Mouse (Mus musculus): ENCODE results near the gene Trim59. TPM values are rescaled to one million over a fixed set of nuclear protein-coding genes. Genes with fewer than 3 reads are reported as not detected.
"Not testable (repeated sequence)": the region's sequence is repeated elsewhere in the genome, so short reads cannot be mapped to it uniquely, and the experiment has no call there.

Gene Trim59
- total RNA-seq, 2 experiments from 2014 or later, result 10.7 to 12.9 TPM

DNA sequence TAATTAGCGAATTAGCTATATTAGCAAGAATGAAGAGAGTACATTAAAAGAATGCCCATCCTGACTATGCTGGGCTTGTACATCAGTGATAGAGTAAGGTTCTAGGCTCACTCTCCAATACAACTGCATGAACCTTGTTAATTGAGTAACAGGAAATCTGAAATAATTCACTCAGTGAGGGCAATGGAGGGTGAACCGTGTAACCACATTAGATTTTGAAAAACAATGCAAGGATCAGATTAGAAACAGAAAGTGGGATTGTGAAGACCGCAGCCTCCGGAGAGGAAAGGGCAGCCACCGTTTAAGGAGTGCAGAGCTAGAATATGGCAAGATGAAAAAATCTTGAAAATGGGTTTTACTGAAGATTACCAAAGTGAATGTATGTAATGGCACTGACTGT is 3.3 kb downstream of the Trim59 start:
- Histone ChIP-seq H3K27ac (no peak overlapping the region), H3K4me3 (peak overlapping the region; percentile 10; the same call in 1 of the 2 replicates)
- no peak for TF ChIP-seq CTCF (conservative IDR thresholded peaks at IDR 0.05)
- DNase-seq (ENCODE audit: low spot score in 2 of 2), result no peak

DNA sequence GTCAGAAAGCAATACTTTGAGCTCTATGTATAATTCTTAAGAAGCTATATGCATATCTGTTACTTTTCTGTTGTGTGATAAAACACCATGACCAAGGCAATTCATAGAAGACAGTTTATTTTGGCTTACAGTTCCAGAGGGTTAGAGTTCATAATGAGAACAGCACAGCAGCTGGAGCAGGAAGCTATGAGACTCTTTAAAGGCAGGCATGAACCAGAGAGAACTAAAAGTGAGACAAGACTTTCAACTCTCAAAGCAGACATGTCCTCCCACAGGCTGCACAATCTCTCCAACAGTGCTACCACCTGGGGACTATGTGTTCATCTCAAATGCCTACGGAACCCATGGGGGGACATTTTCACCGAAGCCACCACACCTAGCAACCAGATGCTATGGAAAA is 4.5 kb downstream of the Trim59 start:
- TF ChIP-seq CTCF (conservative IDR thresholded peaks at IDR 0.05), result no peak
- peak overlapping the region; percentile 10; the same call in 1 of the 2 replicates for H3K4me3 ChIP-seq

DNA sequence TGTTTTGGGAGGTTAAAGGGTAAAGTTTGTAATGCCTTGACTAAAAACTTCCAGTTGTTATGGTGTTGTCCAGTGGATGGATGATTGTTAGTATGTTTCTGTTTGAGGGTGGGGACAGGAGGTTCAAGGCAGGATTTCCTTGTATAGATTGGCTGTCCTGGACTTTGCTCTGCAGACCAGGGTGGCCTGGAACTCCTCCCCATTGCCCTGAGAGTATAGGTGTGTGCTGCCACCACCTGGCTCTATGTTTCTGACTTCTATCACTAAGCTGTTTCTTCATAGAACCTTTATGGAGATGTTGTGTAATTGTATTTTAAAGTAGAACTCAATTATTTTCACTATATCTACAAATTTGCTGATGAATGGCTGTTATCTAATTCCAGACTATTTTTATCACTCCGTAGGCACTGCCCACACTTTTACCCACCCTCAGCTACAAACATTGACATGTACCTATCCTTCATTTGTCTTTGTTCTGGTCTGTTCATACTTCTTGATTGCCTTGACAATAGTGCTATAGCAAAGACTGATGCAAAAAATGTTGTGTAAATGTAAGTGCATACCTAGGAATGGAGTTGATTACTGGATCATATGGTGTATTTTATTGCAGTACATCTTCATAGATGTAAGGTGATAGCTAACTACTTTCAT is 18.3 kb downstream of the Trim59 start:
- Histone ChIP-seq H3K27ac (no peak overlapping the region), H3K4me3 (no peak overlapping the region)
- TF ChIP-seq CTCF (conservative IDR thresholded peaks at IDR 0.05), result no peak
- no peak for DNase-seq (ENCODE audit: low spot score in 2 of 2)

More for the DNA sequence above, 4.5 kb downstream of the Trim59 start:
- DNase-seq (ENCODE audit: low spot score in 2 of 2), result no peak
- no peak overlapping the region for H3K27ac ChIP-seq

DNA sequence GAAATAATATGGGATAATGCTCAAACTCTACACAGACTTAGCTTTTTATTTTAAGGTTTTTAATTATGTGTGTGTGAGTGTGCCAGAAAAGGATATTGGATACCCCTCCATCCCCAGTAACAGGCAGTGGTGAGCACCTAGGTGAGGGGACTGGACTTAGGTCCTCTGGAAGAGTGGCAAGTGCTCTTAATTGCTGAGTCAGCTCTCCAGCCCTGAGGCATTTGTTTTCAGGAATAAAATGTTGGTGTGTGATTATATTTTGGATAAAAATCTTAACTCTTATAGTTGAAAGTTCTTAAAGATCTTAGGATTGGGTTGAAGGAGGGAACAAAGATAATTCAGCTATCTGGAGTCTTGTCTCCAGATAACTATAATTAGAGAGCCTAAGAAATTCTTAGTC is 23.8 kb downstream of the Trim59 start:
- no peak for DNase-seq (ENCODE audit: low spot score in 2 of 2)
- no peak overlapping the region for H3K4me3 ChIP-seq

DNA sequence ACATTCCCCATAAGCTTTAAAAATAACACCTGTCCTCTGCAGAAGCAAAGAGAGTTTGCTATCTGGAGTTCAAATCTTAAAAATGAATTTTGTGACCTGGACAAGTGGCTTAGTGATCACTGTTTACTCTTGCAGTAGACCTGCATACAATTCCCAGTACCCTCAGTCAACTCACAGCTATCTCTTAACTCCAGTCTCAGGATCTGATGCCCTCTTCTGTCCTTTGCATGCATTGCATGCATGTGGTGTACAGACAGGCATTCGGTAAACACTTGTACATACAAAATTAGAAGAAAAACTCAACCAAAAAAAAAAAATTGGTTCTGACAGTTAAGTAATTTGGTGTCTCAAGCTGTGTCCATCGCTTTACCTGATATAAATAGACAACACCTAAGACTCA is 24.3 kb downstream of the Trim59 start:
- no peak overlapping the region for H3K27ac ChIP-seq
- no peak overlapping the region for H3K4me3 ChIP-seq
- DNase-seq (ENCODE audit: low spot score in 2 of 2), result no peak
- peak; percentile 57 for TF ChIP-seq CTCF (conservative IDR thresholded peaks at IDR 0.05)

More for the DNA sequence above, 23.8 kb downstream of the Trim59 start:
- TF ChIP-seq CTCF (conservative IDR thresholded peaks at IDR 0.05), result no peak
- no peak overlapping the region for H3K27ac ChIP-seq

DNA sequence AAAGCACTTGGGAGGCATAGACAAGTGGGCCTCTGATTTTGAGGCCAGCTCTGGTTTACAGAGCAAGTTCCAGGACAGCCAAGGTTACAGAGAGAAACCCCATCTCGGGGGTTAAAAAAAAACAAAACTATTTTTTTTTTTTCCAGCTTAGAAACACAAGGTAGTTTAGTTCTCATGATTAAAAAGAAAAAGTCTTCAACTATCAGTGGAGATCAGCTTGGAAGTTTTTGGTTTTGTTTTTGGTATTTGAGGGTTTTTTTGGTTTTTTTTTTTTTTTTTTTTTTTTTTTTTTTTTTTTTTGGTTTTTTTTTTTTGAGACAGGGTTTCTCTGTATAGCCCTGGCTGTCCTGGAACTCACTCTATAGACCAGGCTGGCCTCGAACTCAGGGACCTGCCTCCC is 25.9 kb downstream of the Trim59 start:
- H3K4me3 ChIP-seq; DNase-seq (ENCODE audit: low spot score in 2 of 2); H3K27ac ChIP-seq: not testable (repeated sequence)

DNA sequence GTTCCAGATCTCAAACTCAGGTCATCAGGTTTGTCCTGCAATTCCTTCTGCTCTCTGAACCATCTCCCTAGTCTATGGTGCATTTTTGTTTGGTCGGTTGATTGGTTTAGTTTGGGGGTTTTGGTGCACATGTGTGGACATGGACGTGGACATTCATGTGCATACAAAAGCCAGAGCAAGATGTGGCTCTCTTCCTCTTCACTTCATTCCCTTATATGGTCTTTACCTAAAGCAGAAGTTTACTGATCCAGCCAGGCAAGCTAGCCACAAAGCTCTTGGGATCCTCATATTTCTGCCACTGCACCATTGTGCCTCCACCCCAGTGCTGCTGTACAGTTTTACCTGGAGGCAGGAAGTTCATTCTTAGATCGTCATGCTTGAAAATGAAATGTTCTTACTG is 27.4 kb downstream of the Trim59 start:
- no peak overlapping the region for H3K4me3 ChIP-seq
- TF ChIP-seq CTCF (conservative IDR thresholded peaks at IDR 0.05), result no peak
- no peak for DNase-seq (ENCODE audit: low spot score in 2 of 2)
- H3K27ac ChIP-seq, result no peak overlapping the region

DNA sequence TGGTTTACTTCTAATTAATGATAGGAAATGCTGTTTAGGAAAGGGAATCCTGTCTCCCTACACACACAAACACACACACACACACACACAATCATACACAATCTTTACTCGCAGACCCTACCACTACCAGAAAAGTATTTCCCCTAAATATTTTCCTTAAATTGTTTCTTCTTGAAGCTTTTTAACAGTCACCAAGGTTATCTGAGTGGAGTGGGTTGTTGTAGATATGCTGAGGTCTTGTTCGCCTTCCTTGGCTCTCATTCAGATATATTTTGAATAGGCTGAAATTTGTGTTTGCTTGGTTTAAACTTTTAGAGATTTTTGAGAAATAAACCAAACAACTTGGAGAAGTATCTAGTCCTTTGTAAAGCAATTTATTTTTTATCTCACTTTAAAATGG is 35.7 kb downstream of the Trim59 start:
- TF ChIP-seq CTCF (conservative IDR thresholded peaks at IDR 0.05), result no peak
- no peak for DNase-seq (ENCODE audit: low spot score in 2 of 2)
- Histone ChIP-seq H3K4me3 (no peak overlapping the region), H3K27ac (no peak overlapping the region)

DNA sequence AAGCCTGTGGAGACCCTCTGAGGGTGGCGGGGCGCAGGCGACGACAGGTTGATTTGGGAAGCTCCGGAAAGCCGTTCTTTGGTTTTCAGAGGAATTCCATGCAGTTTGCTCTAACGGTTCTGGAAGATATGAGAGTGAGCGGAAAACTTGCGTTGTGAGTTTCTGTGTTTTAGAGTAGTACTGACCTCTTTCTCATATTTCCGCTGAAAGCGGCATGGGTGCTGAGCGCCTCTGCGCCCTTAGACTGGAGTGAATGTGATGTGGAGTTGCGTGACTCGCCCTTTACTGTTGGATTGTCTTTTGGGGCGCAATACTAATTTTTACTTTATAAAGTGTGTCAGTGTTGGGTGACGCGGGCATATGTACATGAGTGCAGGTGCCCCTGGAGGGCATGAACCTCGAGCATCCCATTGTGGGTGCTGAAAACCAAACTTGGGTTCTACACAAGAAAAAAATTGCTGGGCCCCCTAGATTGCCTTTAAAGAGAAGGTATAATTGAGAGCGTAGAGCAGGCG is 38.3 kb downstream of the Trim59 start:
- DNase-seq (ENCODE audit: low spot score in 2 of 2), result no peak
- Histone ChIP-seq H3K4me3 (peak overlapping the region; percentile 77), H3K27ac (peak overlapping the region; percentile 93)
- no peak for TF ChIP-seq CTCF (conservative IDR thresholded peaks at IDR 0.05)

DNA sequence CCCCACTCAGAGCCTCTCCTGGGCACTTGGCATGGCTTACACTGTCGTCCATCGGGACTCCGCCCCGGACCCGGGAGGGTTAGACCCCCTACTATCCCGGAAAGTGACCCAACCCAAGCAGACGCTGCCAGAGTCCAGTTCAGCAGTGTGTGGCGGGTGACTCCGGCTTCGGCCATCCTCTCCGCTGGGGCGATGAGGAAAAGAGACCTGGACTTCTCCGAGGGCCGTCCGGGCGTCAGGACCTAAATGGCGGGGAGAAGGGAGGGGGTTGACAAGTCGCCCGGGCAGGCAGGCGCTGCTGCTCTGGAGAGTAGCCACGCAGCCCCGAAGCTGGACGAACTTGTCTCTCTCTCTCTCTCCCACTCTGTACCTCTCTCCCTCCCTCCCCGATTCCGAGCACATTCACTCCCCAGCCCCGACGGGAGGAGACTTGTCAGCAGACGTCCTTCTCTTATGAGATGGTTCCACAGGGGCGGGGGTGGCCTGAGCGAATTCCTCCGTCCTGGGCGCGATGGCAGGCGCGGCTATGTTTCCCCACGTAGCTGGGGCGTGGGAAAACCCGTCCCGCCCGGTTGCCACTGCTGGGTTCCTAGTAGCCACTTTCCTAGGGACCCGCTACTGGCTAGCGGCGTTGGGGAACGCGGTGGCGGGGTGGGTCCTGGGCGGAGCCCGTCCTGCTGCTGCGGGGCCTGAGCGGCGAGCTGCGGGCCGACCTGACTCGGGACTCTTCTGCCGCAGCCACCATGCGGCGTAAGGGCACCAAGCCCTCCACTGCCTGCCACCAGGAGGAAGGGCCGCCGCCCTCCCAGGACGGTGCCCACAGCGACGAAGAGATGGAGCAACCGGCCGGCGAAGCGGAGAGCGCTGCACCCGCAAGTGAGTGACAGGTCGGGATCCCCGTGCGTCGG is 39.0 kb downstream of the Trim59 start:
- Histone ChIP-seq H3K4me3 (peak overlapping the region; percentile 77), H3K27ac (peak overlapping the region; percentile 93)
- peak; percentile 2 to 14 for DNase-seq (ENCODE audit: low spot score in 2 of 2)
- TF ChIP-seq CTCF (conservative IDR thresholded peaks at IDR 0.05), result peak; percentile 19; the same call in 1 of the 2 replicates

DNA sequence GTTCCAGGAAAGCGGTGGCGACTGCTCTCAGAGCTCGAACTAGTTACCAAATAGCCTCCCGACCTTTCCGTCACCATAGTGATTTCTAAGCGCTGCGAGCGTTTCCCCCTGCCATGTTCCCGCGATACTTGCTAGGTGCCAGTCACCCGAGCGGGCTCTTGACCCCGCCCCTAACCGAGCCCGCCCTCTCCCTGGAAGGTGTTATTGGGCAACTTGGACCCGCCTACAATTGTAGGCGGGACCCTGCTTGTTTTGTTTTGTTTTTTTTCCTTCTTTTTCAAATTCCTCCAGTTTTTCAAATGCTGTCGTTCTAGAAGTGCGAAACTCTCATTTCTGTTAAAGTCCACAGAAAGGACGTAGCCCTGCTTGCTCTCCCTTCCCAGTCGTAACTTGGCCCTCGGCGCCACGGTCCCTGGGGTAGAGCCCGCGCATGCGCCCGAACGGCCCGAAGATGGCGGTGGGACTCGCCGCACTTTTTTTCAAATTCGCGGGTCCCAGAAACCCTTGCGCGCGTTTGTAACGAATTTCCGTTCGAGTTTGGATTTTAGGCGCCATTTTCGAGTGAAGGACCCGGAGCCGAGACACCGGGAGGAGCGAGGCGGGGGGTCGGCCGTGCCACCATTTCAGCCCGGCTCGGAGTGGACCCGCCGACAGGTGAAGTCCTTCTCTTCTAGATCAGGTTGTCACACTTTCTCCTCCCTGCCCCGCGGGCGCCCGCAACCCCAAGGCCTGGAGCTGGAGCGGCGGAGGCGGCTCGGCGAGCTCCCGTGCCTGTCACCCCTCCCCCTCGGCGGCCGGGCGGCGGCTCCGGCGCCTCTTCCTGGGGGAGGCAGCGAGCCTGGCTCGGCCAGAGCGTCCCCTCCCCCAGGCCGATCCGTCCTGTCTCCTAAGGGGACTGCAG is 39.9 kb downstream of the Trim59 start, which contains the start of the genes Ift80 and Smc4:
Gene Ift80, minus strand, starts transcription at position 134 of the 901 bp plus-strand sequence.
Gene Smc4, plus strand, starts transcription at position 302 of the 901 bp plus-strand sequence.
- peak; percentile 94 to 95 for DNase-seq (ENCODE audit: low spot score in 2 of 2)
- Histone ChIP-seq H3K4me3 (peak within 1 kb of the TSS; percentile 77), H3K27ac (peak within 1 kb of the TSS; percentile 93)
- TF ChIP-seq CTCF (conservative IDR thresholded peaks at IDR 0.05), result no peak

DNA sequence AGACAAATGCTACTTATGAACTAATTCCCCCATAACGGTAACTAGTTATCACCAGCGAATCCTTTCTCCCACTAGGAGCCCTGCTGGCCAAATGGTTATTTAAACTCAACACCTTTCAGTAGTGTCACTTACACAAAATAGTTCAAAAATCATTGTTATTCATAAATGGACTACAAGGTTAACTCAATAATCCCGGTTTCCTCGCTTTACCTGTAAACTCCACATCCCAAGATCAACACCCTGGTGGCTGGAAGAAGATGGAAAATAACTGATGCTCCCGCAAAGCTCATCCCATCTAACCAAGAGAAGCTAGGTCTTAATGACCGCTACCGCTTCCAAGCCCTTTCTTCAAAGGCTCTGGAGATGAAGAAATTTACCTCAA is 40.5 kb downstream of the Trim59 start:
- Histone ChIP-seq H3K27ac (peak overlapping the region; percentile 93), H3K4me3 (peak overlapping the region; percentile 77)
- TF ChIP-seq CTCF (conservative IDR thresholded peaks at IDR 0.05), result peak; percentile 72
- DNase-seq (ENCODE audit: low spot score in 2 of 2), result no peak

All from layer of hippocampus, adult 2 months (tissue).